Mouse (Mus musculus) cerebellum, postnatal 25 days (tissue): ENCODE measurements at regions not wholly inside any gene's neighbourhood (a gene's known extent, or its start where the extent isn't known, plus 50 kb on each side); places are given as distances from the start of the nearest gene placed in this dataset.

Experiments
- DNase-seq, 2 experiments: peaks; one replicate each; pipeline ENCODE4 v3.0.0; 2021; ENCODE audit warnings: mixed read lengths in 2 of 2

DNA sequence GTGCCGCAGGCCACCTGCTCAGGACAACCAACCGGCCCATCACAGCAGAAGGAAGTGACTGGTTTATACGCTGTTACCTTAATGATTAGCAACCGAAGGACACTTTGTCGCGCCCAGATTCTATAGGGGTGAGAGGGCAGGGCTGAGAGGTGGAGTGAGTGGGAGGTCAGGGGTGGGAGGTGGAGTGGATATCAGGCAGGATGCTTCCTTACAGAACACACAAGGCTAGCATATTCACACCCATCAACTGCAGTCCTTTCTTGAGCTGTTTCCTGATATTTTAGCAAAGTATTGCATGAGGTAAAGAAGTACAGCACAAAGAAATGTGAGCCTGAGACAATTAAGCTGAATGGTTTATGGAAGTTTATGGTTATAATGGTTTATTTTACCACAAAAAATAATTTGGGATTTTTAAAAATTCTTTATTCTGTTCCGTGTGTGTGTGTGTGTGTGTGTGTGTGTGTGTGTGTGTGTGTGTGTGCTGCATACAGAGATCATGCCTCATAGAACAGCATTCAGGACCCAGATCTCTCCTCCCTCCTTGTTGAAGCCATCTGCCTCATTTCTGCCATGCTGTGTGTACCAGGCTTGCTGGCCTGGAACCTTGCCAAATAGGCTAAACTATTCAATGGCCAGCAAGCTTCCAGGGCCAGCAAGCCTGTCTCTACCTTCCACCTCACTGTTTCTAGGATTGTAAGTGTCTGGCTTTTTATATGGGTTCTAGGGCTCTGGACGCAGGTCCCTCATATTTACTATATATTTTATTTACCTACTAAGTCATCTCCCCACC lies 190.5 kb downstream of the Prkcq start:
- DNase-seq: peak; percentile 79 to 88

DNA sequence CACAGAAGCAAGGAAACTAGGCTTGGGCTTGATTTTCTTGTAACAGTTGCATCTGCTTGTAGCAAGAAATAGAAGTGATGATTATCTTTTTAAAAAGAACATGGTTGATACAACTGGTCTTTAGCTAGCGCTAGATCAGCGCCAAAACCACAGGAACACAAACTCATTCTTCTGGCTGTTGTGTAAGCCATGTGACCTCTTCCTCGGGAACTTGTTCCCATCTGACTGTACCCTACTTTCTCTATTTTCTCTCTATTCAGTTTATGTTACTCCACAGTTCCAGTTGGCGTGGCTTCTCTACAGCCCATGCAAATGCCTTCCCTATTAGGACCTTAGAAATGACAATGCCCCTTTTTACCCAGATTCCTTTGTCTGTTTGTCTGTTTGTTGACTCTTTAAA lies 187.4 kb downstream of the Prkcq start:
- DNase-seq: no peak

DNA sequence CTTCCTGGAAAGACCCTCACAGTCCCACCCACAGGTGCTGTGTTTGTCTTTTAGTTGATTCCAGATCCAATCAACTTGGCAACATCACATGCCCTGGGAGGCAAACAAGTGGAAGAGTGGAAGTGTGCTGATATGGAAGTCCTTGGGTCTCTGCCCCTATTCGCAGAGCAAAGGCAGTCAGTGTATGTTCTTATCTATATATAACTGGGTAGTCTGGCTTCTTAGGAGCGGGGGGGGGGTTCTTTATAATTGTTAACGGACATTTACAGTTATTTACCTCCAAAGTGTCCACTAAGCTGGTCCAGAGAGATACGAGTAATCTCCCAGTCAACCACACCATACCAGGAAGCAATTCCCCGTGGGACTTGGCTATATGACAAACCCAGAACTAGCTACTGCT lies 184.8 kb downstream of the Prkcq start:
- DNase-seq: no peak

DNA sequence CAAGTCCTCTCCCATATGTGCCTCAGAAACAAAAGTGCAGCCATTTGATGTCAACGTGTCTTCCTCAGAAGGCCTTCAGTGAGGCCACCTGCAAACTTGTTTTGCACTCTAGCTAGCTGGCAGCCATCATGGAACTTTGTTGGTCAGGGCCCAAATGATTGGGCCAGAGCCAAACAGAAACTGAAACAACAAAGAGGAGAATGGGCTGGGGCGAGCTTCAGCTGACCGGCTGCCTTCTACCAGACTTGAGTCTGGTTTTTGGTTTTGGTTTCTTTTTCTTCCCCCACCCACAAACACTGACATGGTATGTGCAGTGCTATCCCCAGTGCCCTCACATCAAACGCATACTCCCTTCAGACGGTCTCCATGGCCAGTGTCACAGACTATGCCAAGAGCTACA lies 183.7 kb downstream of the Prkcq start:
- DNase-seq: no peak
